Mouse (Mus musculus) liver, embryonic 14.5 days (tissue): Measurements from ENCODE around the gene Hydin.

Experiments used
- CTCF ChIP-seq: IDR thresholded peaks from 2 replicates; pipeline ENCODE4 v1.5.1; 2016; ENCODE audit warnings: antibody characterized with exemption, low read depth, control low read depth
- EP300 ChIP-seq: IDR thresholded peaks from 2 replicates; pipeline ENCODE4 v1.6.1; 2016; ENCODE audit warnings: antibody characterized with exemption, low read depth

- no peak for TF ChIP-seq CTCF
- no peak for TF ChIP-seq EP300
Observed at GRCm38 (mm10) chr8:110486020-110486419, 219.2 kb downstream of the Hydin start.
